Mouse (Mus musculus) left cerebral cortex, postnatal 10 days (tissue): ENCODE results near the gene Wdr43. TPM values are rescaled to one million over a fixed set of nuclear protein-coding genes. Genes with fewer than 3 reads are reported as not detected.
"Not testable (repeated sequence)": the region's sequence is repeated elsewhere in the genome, so short reads cannot be mapped to it uniquely, and the experiment has no call there.

Experiments used
- DNase-seq, 2 experiments: peaks; one replicate each; pipeline ENCODE4 v3.0.0; 2021 to 2022; ENCODE audit warnings: low spot score in 2 of 2, mixed read lengths in 1 of 2; ENCODE audit errors: extremely low spot score in 1 of 2
- intact Hi-C: fragments of 180-260 bp; cut with DNase I; formaldehyde crosslinking; loops from one replicate; pipeline ENCODE4 v1.15.1; 2025
- total RNA-seq, 2 experiments: library from RNA; stranded (reverse); gene quantifications; 2 replicates each; pipeline ENCODE4 v1.2.3; 2021

Wdr43 gene
- 10 to 100 TPM; 29.2 to 32.3 TPM for total RNA-seq

GRCm38 (mm10) chr17:71615638-71616318 is at the start of gene Wdr43:
Gene Wdr43, plus strand, starts transcription at chr17:71615895.
- DNase-seq: peak; percentile 96 to 99
- intact Hi-C loops: no loop called here

GRCm38 (mm10) chr17:71579176-71579705 is 36.5 kb upstream of the Wdr43 start:
- DNase-seq: no peak
- intact Hi-C loops: no loop called here

GRCm38 (mm10) chr17:71597881-71598658 is 17.6 kb upstream of the Wdr43 start:
- intact Hi-C loops: no loop called here
- no peak for DNase-seq

- intact Hi-C loops: no loop called here
- peak; percentile 91 to 94 for DNase-seq
Observed at GRCm38 (mm10) chr17:71598659-71599554, 16.8 kb upstream of the Wdr43 start.

- peak in 1 of 2 experiments; percentile 38 for DNase-seq
- intact Hi-C loops: no loop called here
Observed at GRCm38 (mm10) chr17:71616319-71617032, 781 bp downstream of the Wdr43 start.

- intact Hi-C loops: no loop called here
- no peak for DNase-seq
Observed at GRCm38 (mm10) chr17:71617033-71617362, 1.3 kb downstream of the Wdr43 start.

GRCm38 (mm10) chr17:71617974-71618373 is 2.3 kb downstream of the Wdr43 start:
- DNase-seq: no peak
- intact Hi-C loops: no loop called here

GRCm38 (mm10) chr17:71631806-71632205 is 16.1 kb downstream of the Wdr43 start:
- intact Hi-C loops: no loop called here
- DNase-seq: no peak

- no peak for DNase-seq
- intact Hi-C loops: no loop called here
Observed at GRCm38 (mm10) chr17:71633350-71633749, 17.7 kb downstream of the Wdr43 start.

GRCm38 (mm10) chr17:71636786-71637185 is 21.1 kb downstream of the Wdr43 start:
- intact Hi-C loops: no loop called here

GRCm38 (mm10) chr17:71637750-71638265 is 22.1 kb downstream of the Wdr43 start:
- intact Hi-C loops: no loop called here

More at GRCm38 (mm10) chr17:71636786-71637185, 21.1 kb downstream of the Wdr43 start:
- DNase-seq: no peak

GRCm38 (mm10) chr17:71639056-71639455 is 23.4 kb downstream of the Wdr43 start:
- DNase-seq, intact Hi-C loops: not testable (repeated sequence)

More at GRCm38 (mm10) chr17:71637750-71638265, 22.1 kb downstream of the Wdr43 start:
- DNase-seq: no peak

GRCm38 (mm10) chr17:71640421-71641085 is 24.9 kb downstream of the Wdr43 start:
- DNase-seq: no peak
- intact Hi-C loops: no loop called here

GRCm38 (mm10) chr17:71642190-71642589 is 26.5 kb downstream of the Wdr43 start:
- intact Hi-C loops: no loop called here

GRCm38 (mm10) chr17:71650011-71650410 is 34.3 kb downstream of the Wdr43 start:
- intact Hi-C loops: no loop called here
- DNase-seq: no peak

More at GRCm38 (mm10) chr17:71642190-71642589, 26.5 kb downstream of the Wdr43 start:
- no peak for DNase-seq

- intact Hi-C loops: no loop called here
- DNase-seq: no peak
Observed at GRCm38 (mm10) chr17:71652495-71652894, 36.8 kb downstream of the Wdr43 start.

- intact Hi-C loops: no loop called here
- no peak for DNase-seq
Observed at GRCm38 (mm10) chr17:71652934-71653333, 37.2 kb downstream of the Wdr43 start.

- intact Hi-C loops: loop anchor here (5.0 kb wide), 1 partner anchor 945 kb away; the partner anchor contains the start of gene Alk
- DNase-seq: no peak
Observed at GRCm38 (mm10) chr17:71657521-71657920, 41.8 kb downstream of the Wdr43 start.
